Mouse (Mus musculus): ENCODE measurements around the gene Adamts20.

GRCm38 (mm10) chr15:94503451-94504215 is 38.4 kb upstream of the Adamts20 start:
- TF ChIP-seq CTCF (conservative IDR thresholded peaks at IDR 0.05; ENCODE audit: low read length) (no peak), POU5F1 (IDR thresholded peaks at IDR 0.05; ENCODE audit: borderline replicate concordance, low read length) (no peak), NANOG (IDR thresholded peaks at IDR 0.05; ENCODE audit: borderline replicate concordance, low read length) (no peak)

Data from E14TG2a.4 (cell line).